Mouse (Mus musculus): Measurements from ENCODE around the gene Runx2. TPM values are rescaled to one million over a fixed set of nuclear protein-coding genes. Genes with fewer than 3 reads are reported as not detected.

Gene Runx2
- polyA plus RNA-seq, 1 experiment from 2014 or later = 1.0 TPM

- no peak overlapping the region for H3K4me3 ChIP-seq (ENCODE audit: low read depth, low read length)
- H3K27ac ChIP-seq (ENCODE audit: low read depth, low read length) = no peak overlapping the region
- no peak overlapping the region for H3K4me2 ChIP-seq (replicated peaks; ENCODE audit: low read depth)
- H3K4me1 ChIP-seq (replicated peaks; ENCODE audit: control insufficient read depth, insufficient read depth, low read length) = no peaks in the 10 kb centered on the region
- TF ChIP-seq CTCF (IDR thresholded peaks at IDR 0.05; ENCODE audit: low read depth) = no peak
- H3K36me3 ChIP-seq (ENCODE audit: control insufficient read depth, insufficient read depth) = no peaks in the 10 kb centered on the region
- H3K9ac ChIP-seq (ENCODE audit: low read depth, low read length) = no peak overlapping the region
- H3K27me3 ChIP-seq (replicated peaks; ENCODE audit: control insufficient read depth, insufficient read depth, low read length) = peaks cover 12% of the 10 kb centered on the region
- no peak for ATAC-seq
- 36% methylated on average over 2 of the region's 2 CpGs for WGBS
- H3K9me3 ChIP-seq (ENCODE audit: control insufficient read depth) = no peaks in the 10 kb centered on the region
These were observed 86.1 kb downstream of the Runx2 start for GRCm38 (mm10) chr17:44728464-44728863.

- no peak for TF ChIP-seq CTCF (IDR thresholded peaks at IDR 0.05; ENCODE audit: low read depth)
- Histone ChIP-seq H3K9me3 (ENCODE audit: control insufficient read depth) (no peaks in the 10 kb centered on the region), H3K4me1 (replicated peaks; ENCODE audit: control insufficient read depth, insufficient read depth, low read length) (no peaks in the 10 kb centered on the region), H3K9ac (ENCODE audit: low read depth, low read length) (no peak overlapping the region), H3K4me3 (ENCODE audit: low read depth, low read length) (no peak overlapping the region), H3K27ac (ENCODE audit: low read depth, low read length) (no peak overlapping the region), H3K36me3 (ENCODE audit: control insufficient read depth, insufficient read depth) (no peaks in the 10 kb centered on the region), H3K27me3 (replicated peaks; ENCODE audit: control insufficient read depth, insufficient read depth, low read length) (peaks cover 9% of the 10 kb centered on the region), H3K4me2 (replicated peaks; ENCODE audit: low read depth) (no peak overlapping the region)
- no peak for ATAC-seq
These were observed 86.9 kb downstream of the Runx2 start for GRCm38 (mm10) chr17:44727675-44728074.

DNA sequence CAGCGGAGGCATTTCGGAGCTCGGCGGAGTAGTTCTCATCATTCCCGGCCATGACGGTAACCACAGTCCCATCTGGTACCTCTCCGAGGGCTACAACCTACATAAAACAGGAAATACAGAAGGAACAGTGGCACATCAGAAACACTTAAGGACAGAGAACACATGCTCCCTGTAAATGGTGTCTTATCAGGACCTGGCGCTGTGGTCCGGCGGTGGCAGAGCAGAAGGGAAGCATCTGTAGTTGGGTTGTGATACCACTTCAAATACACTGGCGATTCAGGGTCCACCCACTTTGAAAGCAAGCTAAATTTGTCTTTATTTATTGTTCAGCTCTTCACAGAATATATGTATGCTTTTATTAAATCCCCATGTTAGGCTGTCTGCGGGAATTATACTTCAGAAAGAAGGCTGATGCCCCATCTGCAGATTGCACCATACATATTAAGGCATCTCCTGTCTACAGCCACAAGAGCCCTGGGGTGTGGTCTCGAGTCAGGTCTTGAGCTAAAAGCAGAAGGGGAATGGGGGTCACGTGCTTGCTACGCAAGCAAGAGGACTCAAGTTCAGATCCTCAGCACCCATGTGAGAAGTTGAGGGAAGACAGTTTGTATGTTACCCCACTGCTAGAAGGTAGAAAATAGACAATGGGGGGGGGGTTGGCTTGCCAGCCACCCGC, 89.7 kb downstream of the Runx2 start:
- H3K9me3 ChIP-seq (ENCODE audit: control insufficient read depth) = no peaks in the 10 kb centered on the region
- H3K27me3 ChIP-seq (replicated peaks; ENCODE audit: control insufficient read depth, insufficient read depth, low read length) = no peaks in the 10 kb centered on the region; the same call in 1 of the 2 replicates
- no peak for TF ChIP-seq CTCF (IDR thresholded peaks at IDR 0.05; ENCODE audit: low read depth)
- H3K27ac ChIP-seq (ENCODE audit: low read depth, low read length) = no peak overlapping the region
- no peak overlapping the region for H3K4me2 ChIP-seq (replicated peaks; ENCODE audit: low read depth)
- no peaks in the 10 kb centered on the region for H3K4me1 ChIP-seq (replicated peaks; ENCODE audit: control insufficient read depth, insufficient read depth, low read length)
- no peaks in the 10 kb centered on the region for H3K36me3 ChIP-seq (ENCODE audit: control insufficient read depth, insufficient read depth)
- H3K9ac ChIP-seq (ENCODE audit: low read depth, low read length) = no peak overlapping the region
- H3K4me3 ChIP-seq (ENCODE audit: low read depth, low read length) = no peak overlapping the region
- 89% methylated on average over 16 of the region's 16 CpGs for WGBS
- no peak for ATAC-seq

DNA sequence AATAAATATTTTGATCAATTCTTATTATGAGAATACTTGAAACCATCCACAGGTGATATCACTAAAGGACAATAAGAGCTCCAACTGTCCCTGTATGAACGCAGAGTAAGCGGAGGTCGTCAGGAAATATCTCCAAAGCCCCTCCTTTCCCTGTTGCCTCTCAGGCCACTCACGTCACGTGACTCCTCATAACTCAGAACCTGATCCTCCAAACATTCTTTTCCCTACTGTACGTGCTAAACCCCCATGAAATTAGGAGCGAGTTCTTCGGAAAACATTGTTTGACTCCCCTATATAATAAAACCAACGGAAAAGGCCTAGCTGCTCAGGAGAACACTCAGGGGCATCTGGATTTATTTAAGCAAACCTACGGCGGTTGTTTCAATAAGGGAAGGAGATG, 90.3 kb downstream of the Runx2 start:
- Histone ChIP-seq H3K27ac (ENCODE audit: low read depth, low read length) (no peak overlapping the region), H3K4me2 (replicated peaks; ENCODE audit: low read depth) (no peak overlapping the region), H3K27me3 (replicated peaks; ENCODE audit: control insufficient read depth, insufficient read depth, low read length) (no peaks in the 10 kb centered on the region; the same call in 1 of the 2 replicates), H3K4me1 (replicated peaks; ENCODE audit: control insufficient read depth, insufficient read depth, low read length) (no peaks in the 10 kb centered on the region), H3K9ac (ENCODE audit: low read depth, low read length) (no peak overlapping the region), H3K36me3 (ENCODE audit: control insufficient read depth, insufficient read depth) (no peaks in the 10 kb centered on the region), H3K9me3 (ENCODE audit: control insufficient read depth) (no peaks in the 10 kb centered on the region), H3K4me3 (ENCODE audit: low read depth, low read length) (no peak overlapping the region)
- no peak for TF ChIP-seq CTCF (IDR thresholded peaks at IDR 0.05; ENCODE audit: low read depth)
- WGBS = 84% methylated on average over 11 of the region's 11 CpGs
- no peak for ATAC-seq

DNA sequence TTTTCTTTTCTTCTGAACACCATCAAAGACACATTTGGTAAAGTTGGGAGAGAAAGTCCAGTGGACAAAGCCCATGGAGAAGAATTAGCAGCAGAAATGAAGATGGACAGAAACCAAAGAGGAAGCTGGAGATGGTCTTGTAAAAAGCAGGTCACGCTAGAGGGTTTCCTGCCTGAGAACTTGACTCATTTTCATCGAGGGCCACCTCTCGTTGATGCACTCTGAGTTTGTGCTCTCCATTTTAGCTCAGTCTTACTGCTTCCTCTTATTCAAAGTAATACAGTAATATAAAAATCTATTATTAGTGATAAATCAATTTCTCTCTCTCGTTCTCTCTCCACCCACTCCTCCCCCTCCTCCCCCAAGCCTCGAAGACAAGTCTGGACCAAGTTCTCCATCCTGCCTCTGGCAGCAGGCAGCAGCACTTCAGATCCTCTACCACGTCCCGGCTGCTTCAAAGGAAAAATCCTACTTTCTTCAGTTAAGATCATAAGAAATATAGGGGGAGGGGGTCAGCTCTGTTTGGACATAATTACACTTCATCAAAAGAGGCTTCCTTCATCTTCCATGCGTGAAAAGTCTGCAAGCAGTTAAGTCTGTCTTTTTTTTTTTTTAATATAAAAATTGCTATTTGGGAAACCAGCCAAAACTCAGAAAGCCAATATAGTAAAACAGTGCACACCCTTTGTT, 92.3 kb downstream of the Runx2 start:
- Histone ChIP-seq H3K36me3 (ENCODE audit: control insufficient read depth, insufficient read depth) (no peaks in the 10 kb centered on the region), H3K4me3 (ENCODE audit: low read depth, low read length) (no peak overlapping the region), H3K4me2 (replicated peaks; ENCODE audit: low read depth) (no peak overlapping the region), H3K9me3 (ENCODE audit: control insufficient read depth) (no peaks in the 10 kb centered on the region), H3K27ac (ENCODE audit: low read depth, low read length) (no peak overlapping the region), H3K9ac (ENCODE audit: low read depth, low read length) (no peak overlapping the region), H3K27me3 (replicated peaks; ENCODE audit: control insufficient read depth, insufficient read depth, low read length) (no peaks in the 10 kb centered on the region; the same call in 1 of the 2 replicates), H3K4me1 (replicated peaks; ENCODE audit: control insufficient read depth, insufficient read depth, low read length) (no peaks in the 10 kb centered on the region)
- no peak for ATAC-seq
- WGBS = 54% methylated on average over 8 of the region's 8 CpGs
- TF ChIP-seq CTCF (IDR thresholded peaks at IDR 0.05; ENCODE audit: low read depth) = no peak

- H3K9me3 ChIP-seq (ENCODE audit: control insufficient read depth) = no peaks in the 10 kb centered on the region
- H3K27ac ChIP-seq (ENCODE audit: low read depth, low read length) = no peak overlapping the region
- no peak overlapping the region for H3K4me2 ChIP-seq (replicated peaks; ENCODE audit: low read depth)
- no peak for ATAC-seq
- no peak overlapping the region for H3K4me3 ChIP-seq (ENCODE audit: low read depth, low read length)
- no peaks in the 10 kb centered on the region; the same call in 1 of the 2 replicates for H3K27me3 ChIP-seq (replicated peaks; ENCODE audit: control insufficient read depth, insufficient read depth, low read length)
- no peak overlapping the region for H3K9ac ChIP-seq (ENCODE audit: low read depth, low read length)
- H3K36me3 ChIP-seq (ENCODE audit: control insufficient read depth, insufficient read depth) = no peaks in the 10 kb centered on the region
- H3K4me1 ChIP-seq (replicated peaks; ENCODE audit: control insufficient read depth, insufficient read depth, low read length) = no peaks in the 10 kb centered on the region
- no peak for TF ChIP-seq CTCF (IDR thresholded peaks at IDR 0.05; ENCODE audit: low read depth)
- 50% methylated on average over 6 of the region's 6 CpGs for whole genome bisulfite sequencing
These were observed 96.0 kb downstream of the Runx2 start for GRCm38 (mm10) chr17:44718591-44718990.
